Mouse (Mus musculus) G1E (cell line): ENCODE measurements around the gene Slc9a4.

ENCODE experiments used
- CTCF ChIP-seq: IDR thresholded peaks from 2 replicates; pipeline ENCODE4 v1.5.1; 2012; ENCODE audit warnings: low read depth, low read length, inconsistent platforms, mixed read lengths
- TAL1 ChIP-seq: conservative IDR thresholded peaks from 2 replicates; pipeline ENCODE4 v1.6.1; 2012; ENCODE audit warnings: low read depth, low read length, inconsistent platforms, mixed read lengths

- TF ChIP-seq CTCF (no peak), TAL1 (no peak)
Observed at GRCm38 (mm10) chr1:40677306-40677705, 97.4 kb downstream of the Slc9a4 start.
